Mouse (Mus musculus) forebrain, postnatal 0 days (tissue): ENCODE results near the gene Aldh3b3. TPM values are rescaled to one million over a fixed set of nuclear protein-coding genes. Genes with fewer than 3 reads are reported as not detected.
A peak's percentile ranks its signal among the peaks of the same experiment; 100 is the strongest.
"Not testable (repeated sequence)": the region's sequence is repeated elsewhere in the genome, so short reads cannot be mapped to it uniquely, and the experiment has no call there.

Experiments used
- ATAC-seq: fragments of 200-750 bp; cut with Nextera tagmentation; 2 replicates; pipeline ENCODE4 v1.8.0; 2017; ENCODE audit warnings: mild to moderate bottlenecking, moderate library complexity
- DNase-seq: peaks from one replicate; pipeline ENCODE4 v3.0.0-alpha.2; 2015
- H3K27ac ChIP-seq: fragments of 300-500 bp; sonication (generic); 2 replicates; pipeline ENCODE4 v1.5.1; 2014; ENCODE audit warnings: low read depth, mild to moderate bottlenecking, antibody characterized with exemption, low read length, moderate library complexity, mixed read lengths
- H3K27me3 ChIP-seq: fragments of 300-500 bp; sonication (generic); 2 replicates; pipeline ENCODE4 v1.6.1; 2014; ENCODE audit warnings: mild to moderate bottlenecking, low read length, mixed read lengths; ENCODE audit not compliant: insufficient read depth
- H3K36me3 ChIP-seq: fragments of 300-500 bp; sonication (generic); 2 replicates; pipeline ENCODE4 v1.6.1; 2014; ENCODE audit warnings: mild to moderate bottlenecking, moderate library complexity; ENCODE audit not compliant: insufficient read depth
- H3K4me1 ChIP-seq: fragments of 300-500 bp; sonication (generic); 2 replicates; pipeline ENCODE4 v1.6.1; 2014; ENCODE audit warnings: antibody characterized with exemption; ENCODE audit not compliant: insufficient read depth
- H3K4me2 ChIP-seq: fragments of 300-500 bp; sonication (generic); 2 replicates; pipeline ENCODE4 v1.6.1; 2014; ENCODE audit warnings: low read depth, mild to moderate bottlenecking, moderate library complexity
- H3K4me3 ChIP-seq: fragments of 300-500 bp; sonication (generic); 2 replicates; pipeline ENCODE4 v1.5.1; 2014; ENCODE audit warnings: low read depth, low read length, mixed read lengths
- H3K9ac ChIP-seq: fragments of 300-500 bp; sonication (generic); 2 replicates; pipeline ENCODE4 v1.6.1; 2014; ENCODE audit warnings: mild to moderate bottlenecking
- H3K9me3 ChIP-seq: fragments of 300-500 bp; sonication (generic); 2 replicates; pipeline ENCODE4 v1.6.1; 2016; ENCODE audit warnings: low read length
- CTCF ChIP-seq: sonication (generic); IDR thresholded peaks from 2 replicates; pipeline ENCODE4 v1.5.1; 2016; ENCODE audit warnings: antibody characterized with exemption, control low read depth, low read depth
- WGBS: fragments of 180-500 bp; shearing (Covaris S2); extraction: QIAGEN DNeasy Blood & Tissue Kit; methylation state at CpG from one replicate; pipeline ENCODE4 v1.1.7; 2014; 5-methylcytosine and 5-hydroxymethylcytosine counted together
- polyA plus RNA-seq: library from polyadenylated mRNA; unstranded; fragments of >200 nt; fragmentation: Nextera tagmentation; extraction: Ambion mirVana; gene quantifications from 2 replicates; pipeline ENCODE4 v1.2.1, GENCODE M21; 2015
- total RNA-seq: library from RNA; depleted of rRNA; stranded (reverse); fragments of >200 nt; gene quantifications from 2 replicates; pipeline ENCODE4 v1.2.3, GENCODE M21; 2014

Gene Aldh3b3
- total and polyA plus RNA-seq, 2 experiments from 2014 or later = not detected

DNA sequence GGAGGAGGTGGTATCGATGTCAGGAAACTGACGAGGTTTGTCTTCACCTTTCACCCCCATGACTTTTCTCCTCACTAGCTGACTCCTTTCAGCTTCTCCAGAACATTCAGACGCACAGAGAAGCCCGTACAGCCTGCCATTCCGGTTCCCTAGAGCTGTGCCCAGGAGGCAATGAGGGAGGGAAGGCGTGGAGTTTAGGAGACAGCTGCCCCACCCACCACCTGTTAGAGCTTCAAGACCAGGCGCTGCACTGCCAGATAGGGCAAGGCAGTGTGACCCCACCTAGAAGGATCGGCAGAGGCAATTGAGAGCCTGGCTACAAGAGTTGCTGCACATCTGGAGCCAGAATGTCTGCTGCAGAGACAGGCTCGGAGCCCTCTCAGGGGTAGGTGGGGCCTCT, 13.8 kb downstream of the Aldh3b3 start, which contains the start of gene Aldh3b2:
TSS of gene Aldh3b2 (plus strand) at position 100 of the 400 bp plus-strand sequence.
- no peak within 1 kb of the TSS for H3K9ac ChIP-seq
- no peak for ATAC-seq
- no peaks in the 10 kb centered on the region for H3K36me3 ChIP-seq
- no peak for DNase-seq
- no peaks in the 10 kb centered on the region for H3K9me3 ChIP-seq
- no peak for TF ChIP-seq CTCF
- no peak within 1 kb of the TSS for H3K4me3 ChIP-seq
- WGBS = 61% methylated on average over 9 of the region's 9 CpGs
- H3K27me3 ChIP-seq = no peaks in the 10 kb centered on the region
- no peak within 1 kb of the TSS for H3K27ac ChIP-seq
- H3K4me2 ChIP-seq = no peak within 1 kb of the TSS
- H3K4me1 ChIP-seq = no peaks in the 10 kb centered on the region

DNA sequence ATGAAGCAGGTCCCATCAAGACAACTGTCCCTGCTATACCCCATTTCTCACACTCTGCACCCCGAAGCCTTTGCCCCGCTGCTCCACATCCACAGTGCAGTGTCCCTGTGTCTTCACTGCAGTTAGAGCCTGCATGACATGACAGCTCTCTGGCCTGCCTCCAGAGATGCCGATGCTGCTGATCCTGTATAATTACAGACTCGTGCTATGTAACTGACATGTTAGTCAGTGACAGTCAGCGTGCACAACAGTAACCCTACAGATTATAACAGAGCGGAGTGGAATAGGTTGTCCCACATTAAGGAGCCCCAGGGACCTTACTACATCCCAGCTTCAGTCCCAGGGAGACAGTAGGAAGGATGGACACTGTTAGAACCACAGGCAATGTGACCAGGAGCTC, 16.2 kb downstream of the Aldh3b3 start:
- peak; percentile 78 for ATAC-seq
- H3K36me3 ChIP-seq, H3K4me1 ChIP-seq, DNase-seq, H3K4me2 ChIP-seq, H3K27ac ChIP-seq, H3K9me3 ChIP-seq, H3K9ac ChIP-seq, H3K4me3 ChIP-seq, H3K27me3 ChIP-seq: not testable (repeated sequence)
- 49% methylated on average over 6 of the region's 6 CpGs for WGBS

DNA sequence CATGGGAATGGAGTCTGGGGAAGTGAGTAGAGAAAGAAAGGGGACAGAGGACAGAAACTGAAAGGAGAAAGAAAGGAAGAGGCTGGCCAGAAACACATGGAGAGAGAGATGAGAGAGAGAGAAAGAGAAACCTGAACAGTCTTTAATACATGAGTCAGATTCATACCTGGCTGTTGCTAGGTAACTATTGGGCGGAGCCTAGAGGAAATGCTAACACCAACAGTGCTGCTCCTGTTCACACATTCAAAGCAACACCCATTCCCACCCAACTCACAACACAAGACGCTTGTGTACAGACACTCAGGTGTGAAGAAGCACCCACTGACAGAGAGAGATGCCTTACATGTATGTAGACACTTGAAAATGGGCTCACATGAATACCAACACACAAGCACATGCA, 17.4 kb downstream of the Aldh3b3 start:
- Histone ChIP-seq H3K27ac (no peak overlapping the region), H3K9ac (no peak overlapping the region), H3K4me3 (no peak overlapping the region), H3K27me3 (no peaks in the 10 kb centered on the region), H3K9me3 (no peaks in the 10 kb centered on the region), H3K4me1 (no peaks in the 10 kb centered on the region), H3K4me2 (no peak overlapping the region), H3K36me3 (no peaks in the 10 kb centered on the region)
- DNase-seq (no peak), ATAC-seq (no peak)
- 75% methylated on average over 2 of the region's 2 CpGs for WGBS
- no peak for TF ChIP-seq CTCF

GRCm38 (mm10) chr19:3980309-3980708, 21.9 kb downstream of the Aldh3b3 start:
- Histone ChIP-seq H3K36me3 (no peaks in the 10 kb centered on the region), H3K27me3 (no peaks in the 10 kb centered on the region), H3K9ac (no peak overlapping the region), H3K4me2 (no peak overlapping the region), H3K9me3 (no peaks in the 10 kb centered on the region), H3K27ac (peak overlapping the region; percentile 40; the same call in 1 of the 2 replicates), H3K4me1 (no peaks in the 10 kb centered on the region), H3K4me3 (no peak overlapping the region)
- DNase-seq (peak; percentile 88), ATAC-seq (peak; percentile 94)
- 13% methylated on average over 4 of the region's 4 CpGs for WGBS
- TF ChIP-seq CTCF = peak; percentile 87

GRCm38 (mm10) chr19:3980917-3981316, 22.5 kb downstream of the Aldh3b3 start:
- no peaks in the 10 kb centered on the region for H3K36me3 ChIP-seq
- H3K9ac ChIP-seq = no peak overlapping the region
- no peaks in the 10 kb centered on the region for H3K27me3 ChIP-seq
- no peak overlapping the region for H3K4me3 ChIP-seq
- DNase-seq = no peak
- H3K27ac ChIP-seq = no peak overlapping the region
- no peak overlapping the region for H3K4me2 ChIP-seq
- no peak for ATAC-seq
- TF ChIP-seq CTCF = no peak
- H3K4me1 ChIP-seq = no peaks in the 10 kb centered on the region
- no peaks in the 10 kb centered on the region for H3K9me3 ChIP-seq
- 79% methylated on average over 9 of the region's 9 CpGs for WGBS

DNA sequence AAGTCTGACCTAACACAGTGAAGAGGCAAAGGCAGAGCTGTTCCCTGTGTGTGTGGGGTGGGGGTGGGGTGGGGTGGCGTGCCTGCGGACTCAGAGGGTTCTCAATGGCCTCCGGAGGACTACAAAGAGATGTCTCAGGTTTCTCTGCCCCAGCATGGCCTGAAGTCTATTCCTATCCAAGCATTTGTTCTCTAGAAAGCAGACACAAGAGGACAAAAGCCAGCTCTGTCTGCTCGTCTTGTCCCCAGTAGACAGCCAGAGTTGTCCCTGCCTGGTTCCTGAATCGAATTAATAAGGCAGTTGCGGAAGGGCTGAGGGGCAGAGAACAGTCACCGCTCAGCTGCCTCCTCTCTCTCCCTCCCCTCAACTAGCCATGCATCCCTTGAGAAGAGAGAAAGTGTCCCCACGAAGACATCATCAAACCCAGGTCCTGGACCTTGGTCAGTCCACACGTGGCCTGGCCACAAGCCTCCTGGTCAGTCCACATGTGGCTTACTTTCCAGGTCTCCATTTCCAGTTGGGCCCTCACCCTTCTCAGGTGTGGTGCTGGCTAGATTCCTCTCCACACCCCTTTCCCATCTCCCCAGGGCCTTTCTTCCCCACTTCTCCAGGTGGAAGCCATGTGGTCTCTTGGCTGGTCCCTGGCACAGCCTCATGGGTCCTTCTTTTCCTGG, 25.2 kb downstream of the Aldh3b3 start:
- ATAC-seq = no peak
- no peak for DNase-seq
- Histone ChIP-seq H3K4me2 (no peak overlapping the region), H3K4me1 (no peaks in the 10 kb centered on the region), H3K27ac (no peak overlapping the region), H3K9ac (no peak overlapping the region), H3K9me3 (no peaks in the 10 kb centered on the region), H3K4me3 (no peak overlapping the region), H3K27me3 (no peaks in the 10 kb centered on the region), H3K36me3 (no peaks in the 10 kb centered on the region)
- 35% methylated on average over 9 of the region's 9 CpGs for WGBS
- no peak for TF ChIP-seq CTCF

GRCm38 (mm10) chr19:3985261-3985681, 26.8 kb downstream of the Aldh3b3 start:
- no peaks in the 10 kb centered on the region for H3K27me3 ChIP-seq
- H3K4me2 ChIP-seq = no peak overlapping the region
- H3K36me3 ChIP-seq = no peaks in the 10 kb centered on the region
- TF ChIP-seq CTCF = no peak
- no peak overlapping the region for H3K9ac ChIP-seq
- DNase-seq (no peak), ATAC-seq (no peak)
- no peaks in the 10 kb centered on the region for H3K9me3 ChIP-seq
- H3K4me3 ChIP-seq = no peak overlapping the region
- H3K27ac ChIP-seq = no peak overlapping the region
- no peaks in the 10 kb centered on the region for H3K4me1 ChIP-seq
- 33% methylated on average over 8 of the region's 8 CpGs for WGBS
